Mouse (Mus musculus) adrenal gland, adult 2 months (tissue): ENCODE data around the gene Gnb1. TPM values are rescaled to one million over a fixed set of nuclear protein-coding genes. Genes with fewer than 3 reads are reported as not detected.

Experiments used
- polyA plus RNA-seq: library from polyadenylated mRNA; depleted of rRNA; stranded (reverse); fragments of >200 nt; gene quantifications from 2 replicates; pipeline ENCODE4 v1.2.3, GENCODE M21; 2012; rRNA removed
- total RNA-seq, 2 experiments: library from RNA; stranded (reverse); gene quantifications; 2 replicates each; pipeline ENCODE4 v1.2.3; 2021

Gnb1 gene
- total and polyA plus RNA-seq, 3 experiments, result 353 to 452 (median 445) TPM

Other genes with a start within 250 kb of the Gnb1 start
- gene Faap20, start 241.6 kb upstream of the Gnb1 start, total RNA-seq, result 10 to 100 TPM; 40.3 to 57.3 TPM
- 106 and 127 TPM in 2 replicates for gene Faap20, start 241.6 kb upstream of the Gnb1 start, polyA plus RNA-seq
- gene Prkcz, start 130.0 kb upstream of the Gnb1 start, total RNA-seq, result 1 to 10 TPM; 4.7 to 6.0 TPM
- 2.5 and 4.0 TPM in 2 replicates for gene Prkcz, start 130.0 kb upstream of the Gnb1 start, polyA plus RNA-seq
- gene Gabrd, start 93.2 kb upstream of the Gnb1 start, total RNA-seq, result not detected
- 0.86 and 1.4 TPM in 2 replicates for gene Gabrd, start 93.2 kb upstream of the Gnb1 start, polyA plus RNA-seq
- gene Cfap74, start 82.2 kb upstream of the Gnb1 start, total RNA-seq, result under 1 TPM; 0.62 to 0.63 TPM
- 0.50 and 0.65 TPM in 2 replicates for gene Cfap74, start 82.2 kb upstream of the Gnb1 start, polyA plus RNA-seq
- 10 to 100 TPM in 1 of 2 experiments, 1 to 10 TPM in 1; 7.5 to 13.1 TPM for gene Tmem52, start 22.2 kb upstream of the Gnb1 start, total RNA-seq
- 79.1 and 189 TPM in 2 replicates for gene Tmem52, start 22.2 kb upstream of the Gnb1 start, polyA plus RNA-seq
- gene Nadk, start 71.0 kb downstream of the Gnb1 start, total RNA-seq, result 100 to 1,000 TPM; 184 to 322 TPM
- 297 and 390 TPM in 2 replicates for gene Nadk, start 71.0 kb downstream of the Gnb1 start, polyA plus RNA-seq
- 10 to 100 TPM; 33.6 to 35.9 TPM for gene Slc35e2, start 110.1 kb downstream of the Gnb1 start, total RNA-seq
- 17.5 and 29.6 TPM in 2 replicates for gene Slc35e2, start 110.1 kb downstream of the Gnb1 start, polyA plus RNA-seq
- gene Cdk11b, start 133.5 kb downstream of the Gnb1 start, total RNA-seq, result 10 to 100 TPM; 41.6 to 46.7 TPM
- gene Cdk11b, start 133.5 kb downstream of the Gnb1 start, polyA plus RNA-seq, result 11.9 and 18.9 TPM in 2 replicates
- not detected for gene Gm10563, start 154.0 kb downstream of the Gnb1 start, total RNA-seq
- not detected in 2 replicates for gene Gm10563, start 154.0 kb downstream of the Gnb1 start, polyA plus RNA-seq
- gene Mmp23, start 162.0 kb downstream of the Gnb1 start, total RNA-seq, result 1 to 10 TPM; 5.2 to 7.6 TPM
- 23.2 and 23.9 TPM in 2 replicates for gene Mmp23, start 162.0 kb downstream of the Gnb1 start, polyA plus RNA-seq
- 10 to 100 TPM; 40.8 to 50.9 TPM for gene Mib2, start 177.8 kb downstream of the Gnb1 start, total RNA-seq
- 110 and 117 TPM in 2 replicates for gene Mib2, start 177.8 kb downstream of the Gnb1 start, polyA plus RNA-seq
- gene Fndc10, start 203.0 kb downstream of the Gnb1 start, total RNA-seq, result 10 to 100 TPM; 42.6 to 65.1 TPM
- gene Fndc10, start 203.0 kb downstream of the Gnb1 start, polyA plus RNA-seq, result 247 and 266 TPM in 2 replicates
- gene Ssu72, start 213.4 kb downstream of the Gnb1 start, total RNA-seq, result 100 to 1,000 TPM; 104 to 143 TPM
- gene Ssu72, start 213.4 kb downstream of the Gnb1 start, polyA plus RNA-seq, result 178 and 190 TPM in 2 replicates
- gene Tmem240, start 243.4 kb downstream of the Gnb1 start, total RNA-seq, result under 1 TPM; 0.55 to 0.73 TPM
- gene Tmem240, start 243.4 kb downstream of the Gnb1 start, polyA plus RNA-seq, result 2.0 and 3.1 TPM in 2 replicates